Mouse (Mus musculus) heart, postnatal 0 days (tissue): ENCODE results near the gene Tead2. TPM values are rescaled to one million over a fixed set of nuclear protein-coding genes. Genes with fewer than 3 reads are reported as not detected.
"Not testable (repeated sequence)": the region's sequence is repeated elsewhere in the genome, so short reads cannot be mapped to it uniquely, and the experiment has no call there.

Source experiments
- ATAC-seq: fragments of 200-750 bp; cut with Nextera tagmentation; 2 replicates; pipeline ENCODE4 v1.8.0; 2017; ENCODE audit warnings: low read depth, moderate number of reproducible peaks, moderate library complexity; ENCODE audit not compliant: insufficient read depth
- DNase-seq: peaks from one replicate; pipeline ENCODE4 v3.0.0-alpha.2; 2016; ENCODE audit warnings: low spot score
- H3K27ac ChIP-seq: fragments of 300-500 bp; sonication (generic); 2 replicates; pipeline ENCODE4 v1.5.1; 2014; ENCODE audit warnings: low read depth, mild to moderate bottlenecking
- H3K27me3 ChIP-seq: fragments of 300-500 bp; sonication (generic); 2 replicates; pipeline ENCODE4 v1.6.1; 2014; ENCODE audit warnings: low read length, mixed read lengths; ENCODE audit not compliant: control insufficient read depth, insufficient read depth
- H3K36me3 ChIP-seq: fragments of 300-500 bp; sonication (generic); replicated peaks from 2 replicates; pipeline ENCODE4 v1.6.1; 2014; ENCODE audit warnings: low read length, mixed read lengths; ENCODE audit not compliant: control insufficient read depth, insufficient read depth
- H3K4me1 ChIP-seq: fragments of 300-500 bp; sonication (generic); 2 replicates; pipeline ENCODE4 v1.6.1; 2014; ENCODE audit warnings: antibody characterized with exemption; ENCODE audit not compliant: control insufficient read depth, insufficient read depth
- H3K4me2 ChIP-seq: fragments of 300-500 bp; sonication (generic); 2 replicates; pipeline ENCODE4 v1.6.1; 2014; ENCODE audit warnings: low read depth, mild to moderate bottlenecking, low read length, moderate library complexity
- H3K4me3 ChIP-seq: fragments of 300-500 bp; sonication (generic); 2 replicates; pipeline ENCODE4 v1.5.1; 2014; ENCODE audit warnings: low read depth, low read length
- H3K9ac ChIP-seq: fragments of 300-500 bp; sonication (generic); replicated peaks from 2 replicates; pipeline ENCODE4 v1.6.1; 2014; ENCODE audit warnings: low read depth, low read length, mixed read lengths
- H3K9me3 ChIP-seq: fragments of 300-500 bp; sonication (generic); replicated peaks from 2 replicates; pipeline ENCODE4 v1.6.1; 2016; ENCODE audit warnings: low read length; ENCODE audit not compliant: control insufficient read depth
- CTCF ChIP-seq: IDR thresholded peaks from 2 replicates; pipeline ENCODE4 v1.5.1; 2016; ENCODE audit warnings: antibody characterized with exemption, control low read depth, low read depth
- EP300 ChIP-seq: IDR thresholded peaks from 2 replicates; pipeline ENCODE4 v1.6.1; 2016; ENCODE audit warnings: antibody characterized with exemption, low read depth
- WGBS: fragments of 180-500 bp; shearing (Covaris S2); extraction: QIAGEN DNeasy Blood & Tissue Kit; methylation state at CpG from one replicate; pipeline ENCODE4 v1.1.7; 2014; 5-methylcytosine and 5-hydroxymethylcytosine counted together
- polyA plus RNA-seq: library from polyadenylated mRNA; unstranded; fragments of >200 nt; fragmentation: Nextera tagmentation; extraction: Ambion mirVana; gene quantifications from 2 replicates; pipeline ENCODE4 v1.2.1, GENCODE M21; 2015
- total RNA-seq: library from RNA; depleted of rRNA; stranded (reverse); fragments of >200 nt; gene quantifications from 2 replicates; pipeline ENCODE4 v1.2.3, GENCODE M21; 2014; ENCODE audit warnings: low replicate concordance

Gene Tead2
- total and polyA plus RNA-seq, 2 experiments from 2014 or later: 41.1 to 50.6 TPM

DNA sequence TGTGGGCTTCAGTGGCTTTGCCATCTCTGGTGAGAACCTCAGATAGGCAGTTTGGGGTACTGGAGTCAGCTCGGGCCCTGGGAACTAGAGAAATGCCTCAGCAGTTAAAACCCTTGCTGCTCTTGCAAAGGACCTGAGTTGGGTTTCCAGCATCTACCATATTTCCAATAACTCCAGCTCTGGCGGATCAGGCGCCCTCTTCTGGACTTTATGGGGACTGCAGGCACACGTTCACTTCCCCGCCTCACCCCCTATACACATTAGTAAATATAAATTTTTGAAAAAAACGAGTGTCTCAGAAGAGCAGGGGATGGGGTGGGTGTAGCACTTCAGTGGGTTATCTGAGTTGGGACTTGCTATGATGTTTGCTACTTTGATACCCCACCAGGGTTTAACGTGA lies 42.6 kb upstream of the Tead2 start:
- DNase-seq: no peak
- WGBS: 56% methylated on average over 7 of the region's 7 CpGs

DNA sequence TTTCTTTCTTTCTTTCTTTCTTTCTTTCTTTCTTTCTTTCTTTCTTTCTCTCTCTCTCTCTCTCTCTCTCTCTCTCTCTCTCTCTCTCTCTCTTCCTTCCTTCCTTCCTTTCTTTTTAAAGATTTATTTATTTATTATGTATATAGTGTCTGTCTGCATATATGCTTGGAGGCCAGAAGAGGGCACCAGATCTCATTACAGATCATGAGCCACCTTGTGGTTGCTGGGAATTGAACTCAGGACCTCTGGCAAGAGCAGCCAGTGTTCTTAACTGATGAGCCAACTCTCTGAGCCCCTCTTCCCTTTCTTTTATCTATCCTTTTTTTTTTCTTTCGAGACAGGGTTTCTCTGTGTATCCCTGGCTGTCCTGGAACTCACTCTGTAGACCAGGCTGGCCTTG lies 41.8 kb upstream of the Tead2 start:
- H3K36me3 ChIP-seq, DNase-seq, H3K4me1 ChIP-seq, ATAC-seq, H3K9ac ChIP-seq, H3K4me3 ChIP-seq, H3K4me2 ChIP-seq, H3K27ac ChIP-seq: not testable (repeated sequence)
- peak; percentile 43 for TF ChIP-seq CTCF
- H3K9me3 ChIP-seq: peaks cover 28% of the 10 kb centered on the region
- WGBS: 43% methylated on average over 1 of the region's 1 CpGs
- H3K27me3 ChIP-seq: peaks cover 68% of the 10 kb centered on the region

More for the DNA sequence above, 42.6 kb upstream of the Tead2 start:
- Histone ChIP-seq H3K27ac (no peak overlapping the region), H3K9ac (no peak overlapping the region), H3K4me1 (no peaks in the 10 kb centered on the region), H3K4me3 (no peak overlapping the region), H3K4me2 (no peak overlapping the region), H3K9me3 (peaks cover 32% of the 10 kb centered on the region), H3K36me3 (0 out of 2 replicates have a peak, but pooled peaks cover 3% of the 10 kb centered on the region), H3K27me3 (peaks cover 68% of the 10 kb centered on the region)
- TF ChIP-seq EP300 (no peak), CTCF (no peak)
- no peak for ATAC-seq

DNA sequence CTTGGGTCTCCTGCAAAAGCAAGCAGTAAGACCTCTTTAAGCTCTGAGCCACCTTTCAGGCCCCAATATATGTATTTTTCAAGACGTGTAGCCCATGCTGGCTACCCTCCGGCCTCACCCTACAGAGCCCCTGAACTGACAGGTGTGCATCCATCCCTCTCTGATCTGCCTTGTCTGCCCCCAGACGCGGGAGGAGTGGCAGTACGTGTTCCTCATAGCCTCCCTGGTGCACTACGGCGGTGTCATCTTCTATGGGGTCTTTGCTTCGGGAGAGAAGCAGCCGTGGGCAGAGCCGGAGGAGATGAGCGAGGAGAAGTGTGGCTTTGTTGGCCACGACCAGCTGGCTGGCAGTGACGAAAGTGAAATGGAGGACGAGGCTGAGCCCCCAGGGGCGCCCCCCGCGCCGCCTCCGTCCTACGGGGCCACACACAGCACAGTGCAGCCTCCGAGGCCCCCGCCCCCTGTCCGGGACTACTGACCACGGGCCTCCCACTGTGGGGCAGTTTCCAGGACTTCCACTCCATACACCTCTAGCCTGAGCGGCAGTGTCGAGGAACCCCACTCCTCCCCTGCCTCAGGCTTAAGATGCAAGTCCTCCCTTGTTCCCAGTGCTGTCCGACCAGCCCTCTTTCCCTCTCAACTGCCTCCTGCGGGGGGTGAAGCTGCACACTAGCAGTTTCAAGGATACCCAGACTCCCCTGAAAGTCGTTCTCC lies 40.8 kb upstream of the Tead2 start:
- ATAC-seq (no peak), DNase-seq (no peak)
- TF ChIP-seq EP300 (no peak), CTCF (no peak)
- Histone ChIP-seq H3K36me3 (no peaks in the 10 kb centered on the region), H3K9me3 (peaks cover 19% of the 10 kb centered on the region), H3K9ac (no peak overlapping the region), H3K4me3 (peak overlapping the region; percentile 16; the same call in 1 of the 2 replicates), H3K4me2 (no peak overlapping the region), H3K27me3 (peaks cover 68% of the 10 kb centered on the region), H3K4me1 (no peaks in the 10 kb centered on the region), H3K27ac (no peak overlapping the region)
- 6% methylated on average over 27 of the region's 29 CpGs for WGBS

DNA sequence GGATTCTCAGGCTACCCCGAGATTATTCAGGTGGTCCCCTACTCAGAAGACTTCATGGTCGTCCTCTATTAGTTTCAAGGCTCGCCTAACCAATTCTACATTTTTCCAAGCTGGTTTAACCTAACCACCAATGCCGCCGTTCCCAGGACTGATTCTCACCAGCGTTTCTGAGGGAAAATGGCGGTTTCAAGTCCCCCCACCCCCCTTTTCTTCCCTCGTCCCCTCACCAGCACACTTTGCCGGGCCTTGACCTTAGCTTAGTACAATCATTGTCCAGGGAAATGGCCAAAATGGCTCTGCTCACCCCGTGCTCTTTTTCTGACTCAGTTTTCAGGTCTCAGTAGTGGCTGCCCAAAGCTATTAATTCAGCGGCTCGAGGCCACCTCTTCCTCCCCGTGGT lies 40.2 kb upstream of the Tead2 start:
- Histone ChIP-seq H3K9ac (no peak overlapping the region), H3K4me3 (no peak overlapping the region), H3K4me2 (no peak overlapping the region), H3K27me3 (peaks cover 74% of the 10 kb centered on the region), H3K36me3 (no peaks in the 10 kb centered on the region), H3K9me3 (peaks cover 12% of the 10 kb centered on the region), H3K4me1 (no peaks in the 10 kb centered on the region), H3K27ac (no peak overlapping the region)
- ATAC-seq (no peak), DNase-seq (no peak)
- WGBS: 9% methylated on average over 13 of the region's 13 CpGs
- TF ChIP-seq EP300 (no peak), CTCF (no peak)

DNA sequence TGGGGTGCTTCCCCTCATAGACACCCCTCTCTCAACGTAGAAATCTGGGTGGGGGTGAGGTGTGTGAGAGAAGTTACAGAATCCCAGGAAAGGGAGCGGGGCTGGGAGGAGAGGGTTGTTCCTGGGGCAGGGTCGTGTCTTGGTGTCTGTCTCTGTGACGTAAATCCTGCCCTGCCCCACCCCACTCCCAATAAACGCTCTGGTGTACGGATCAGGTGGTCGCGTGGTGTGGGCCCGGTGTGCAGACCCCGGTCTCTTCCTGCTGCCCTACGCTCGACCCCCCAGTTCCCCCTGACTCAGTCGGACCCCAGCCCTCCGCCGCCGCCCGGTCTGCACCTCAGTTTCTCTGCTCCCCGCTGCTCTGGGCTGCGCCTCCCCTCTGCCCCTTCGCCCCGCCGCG lies 39.6 kb upstream of the Tead2 start:
- H3K36me3 ChIP-seq: no peaks in the 10 kb centered on the region
- 2% methylated on average over 23 of the region's 23 CpGs for WGBS
- peak overlapping the region; percentile 27 for H3K4me3 ChIP-seq
- peaks cover 79% of the 10 kb centered on the region for H3K27me3 ChIP-seq
- peaks cover 7% of the 10 kb centered on the region; the same call in 1 of the 2 replicates for H3K9me3 ChIP-seq
- H3K4me1 ChIP-seq: no peaks in the 10 kb centered on the region
- DNase-seq (no peak), ATAC-seq (no peak)
- H3K9ac ChIP-seq: no peak overlapping the region
- TF ChIP-seq CTCF (no peak), EP300 (no peak)
- no peak overlapping the region for H3K27ac ChIP-seq
- peak overlapping the region; percentile 25 for H3K4me2 ChIP-seq

DNA sequence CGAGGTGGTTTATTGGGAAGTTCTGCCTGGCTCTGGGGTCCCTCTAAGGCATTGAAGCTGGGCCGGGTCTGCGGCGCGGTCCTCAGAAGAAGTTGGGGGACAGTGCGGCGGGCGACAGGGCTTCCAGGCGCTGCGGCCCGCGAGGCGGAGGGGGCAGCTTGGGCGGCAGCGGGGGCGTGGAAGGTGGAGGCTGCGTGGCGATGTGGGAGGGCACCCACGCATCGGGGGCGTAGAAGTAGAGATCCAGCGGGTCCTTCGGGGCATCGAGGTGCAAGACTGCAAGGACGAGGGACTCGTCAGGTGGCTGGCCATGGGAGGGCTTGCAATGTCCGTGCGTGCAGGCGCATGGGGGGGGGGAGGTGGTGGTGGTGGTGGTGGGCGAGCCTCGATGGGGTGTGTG lies 39.2 kb upstream of the Tead2 start:
- 4% methylated on average over 27 of the region's 31 CpGs for WGBS
- Histone ChIP-seq H3K27ac (no peak overlapping the region), H3K9me3 (0 out of 2 replicates have a peak, but pooled peaks cover 4% of the 10 kb centered on the region), H3K27me3 (peaks cover 83% of the 10 kb centered on the region), H3K4me1 (no peaks in the 10 kb centered on the region), H3K4me2 (peak overlapping the region; percentile 25), H3K4me3 (peak overlapping the region; percentile 27), H3K9ac (no peak overlapping the region), H3K36me3 (no peaks in the 10 kb centered on the region)
- ATAC-seq (no peak), DNase-seq (no peak)
- TF ChIP-seq EP300 (no peak), CTCF (no peak)
